Mouse (Mus musculus): ENCODE data around the gene Bicral. TPM values are rescaled to one million over a fixed set of nuclear protein-coding genes. Genes with fewer than 3 reads are reported as not detected.
"Not testable (repeated sequence)": the region's sequence is repeated elsewhere in the genome, so short reads cannot be mapped to it uniquely, and the experiment has no call there.

The Bicral gene
- polyA plus RNA-seq, 1 experiment from 2014 or later: 4.1 TPM

GRCm38 (mm10) chr17:46854096-46854495, 4.2 kb downstream of the Bicral start:
- no peak for ATAC-seq (replicated peaks; ENCODE audit: insufficient number of reproducible peaks, low FRiP score, low TSS enrichment)
- 70% methylated on average over 7 of the region's 7 CpGs for WGBS (ENCODE audit: insufficient replicate concordance)
- H3K9me3 ChIP-seq (replicated peaks; ENCODE audit: control insufficient read depth, low read length): no peaks in the 10 kb centered on the region
- no peaks in the 10 kb centered on the region for H3K36me3 ChIP-seq (ENCODE audit: control insufficient read depth, insufficient read depth, low read length)
- no peaks in the 10 kb centered on the region for H3K27me3 ChIP-seq (ENCODE audit: control insufficient read depth, insufficient read depth, low read length)
- H3K9ac ChIP-seq (ENCODE audit: low read depth, low read length): peak overlapping the region; percentile 56; the same call in 1 of the 2 replicates
- peak overlapping the region; percentile 100 for H3K27ac ChIP-seq (ENCODE audit: low read depth, low read length)
- H3K4me2 ChIP-seq: peak overlapping the region; percentile 64
- H3K4me3 ChIP-seq (ENCODE audit: low read depth, low read length): no peak overlapping the region
- H3K4me1 ChIP-seq (ENCODE audit: control insufficient read depth, insufficient read depth, low read length): peaks cover 31% of the 10 kb centered on the region

- Histone ChIP-seq H3K4me1 (ENCODE audit: control insufficient read depth, insufficient read depth, low read length) (peaks cover 31% of the 10 kb centered on the region), H3K4me2 (no peak overlapping the region), H3K27ac (ENCODE audit: low read depth, low read length) (no peak overlapping the region), H3K4me3 (ENCODE audit: low read depth, low read length) (no peak overlapping the region), H3K9ac (ENCODE audit: low read depth, low read length) (no peak overlapping the region), H3K36me3 (ENCODE audit: control insufficient read depth, insufficient read depth, low read length) (no peaks in the 10 kb centered on the region), H3K27me3 (ENCODE audit: control insufficient read depth, insufficient read depth, low read length) (no peaks in the 10 kb centered on the region), H3K9me3 (replicated peaks; ENCODE audit: control insufficient read depth, low read length) (no peaks in the 10 kb centered on the region)
- ATAC-seq (replicated peaks; ENCODE audit: insufficient number of reproducible peaks, low FRiP score, low TSS enrichment): no peak
- 43% methylated on average over 6 of the region's 6 CpGs for WGBS (ENCODE audit: insufficient replicate concordance)
Observed at GRCm38 (mm10) chr17:46853281-46853680, 5.0 kb downstream of the Bicral start.

GRCm38 (mm10) chr17:46852725-46853124, 5.6 kb downstream of the Bicral start:
- Histone ChIP-seq H3K9me3 (replicated peaks; ENCODE audit: control insufficient read depth, low read length) (no peaks in the 10 kb centered on the region), H3K4me1 (ENCODE audit: control insufficient read depth, insufficient read depth, low read length) (peaks cover 31% of the 10 kb centered on the region), H3K4me3 (ENCODE audit: low read depth, low read length) (no peak overlapping the region), H3K9ac (ENCODE audit: low read depth, low read length) (no peak overlapping the region), H3K27ac (ENCODE audit: low read depth, low read length) (no peak overlapping the region), H3K4me2 (no peak overlapping the region), H3K27me3 (ENCODE audit: control insufficient read depth, insufficient read depth, low read length) (no peaks in the 10 kb centered on the region), H3K36me3 (ENCODE audit: control insufficient read depth, insufficient read depth, low read length) (no peaks in the 10 kb centered on the region)
- 34% methylated on average over 6 of the region's 6 CpGs for WGBS (ENCODE audit: insufficient replicate concordance)
- ATAC-seq (replicated peaks; ENCODE audit: insufficient number of reproducible peaks, low FRiP score, low TSS enrichment): no peak

- H3K9me3 ChIP-seq (replicated peaks; ENCODE audit: control insufficient read depth, low read length): no peaks in the 10 kb centered on the region
- H3K36me3 ChIP-seq (ENCODE audit: control insufficient read depth, insufficient read depth, low read length): no peaks in the 10 kb centered on the region
- ATAC-seq (replicated peaks; ENCODE audit: insufficient number of reproducible peaks, low FRiP score, low TSS enrichment): no peak
- no peak overlapping the region for H3K4me2 ChIP-seq
- WGBS (ENCODE audit: insufficient replicate concordance): 95% methylated on average over 7 of the region's 7 CpGs
- H3K27ac ChIP-seq (ENCODE audit: low read depth, low read length): no peak overlapping the region
- H3K9ac ChIP-seq (ENCODE audit: low read depth, low read length): no peak overlapping the region
- H3K27me3 ChIP-seq (ENCODE audit: control insufficient read depth, insufficient read depth, low read length): no peaks in the 10 kb centered on the region
- H3K4me1 ChIP-seq (ENCODE audit: control insufficient read depth, insufficient read depth, low read length): peaks cover 5% of the 10 kb centered on the region; the same call in 1 of the 2 replicates
- H3K4me3 ChIP-seq (ENCODE audit: low read depth, low read length): no peak overlapping the region
Observed at GRCm38 (mm10) chr17:46847206-46847605, 11.1 kb downstream of the Bicral start.

GRCm38 (mm10) chr17:46846573-46846972, 11.7 kb downstream of the Bicral start:
- not testable (repeated sequence) for ATAC-seq (replicated peaks; ENCODE audit: insufficient number of reproducible peaks, low FRiP score, low TSS enrichment); H3K4me2 ChIP-seq; H3K4me1 ChIP-seq (ENCODE audit: control insufficient read depth, insufficient read depth, low read length); H3K9ac ChIP-seq (ENCODE audit: low read depth, low read length); H3K36me3 ChIP-seq (ENCODE audit: control insufficient read depth, insufficient read depth, low read length); H3K4me3 ChIP-seq (ENCODE audit: low read depth, low read length); H3K27ac ChIP-seq (ENCODE audit: low read depth, low read length); H3K27me3 ChIP-seq (ENCODE audit: control insufficient read depth, insufficient read depth, low read length); H3K9me3 ChIP-seq (replicated peaks; ENCODE audit: control insufficient read depth, low read length)
- 93% methylated on average over 18 of the region's 18 CpGs for WGBS (ENCODE audit: insufficient replicate concordance)

- Histone ChIP-seq H3K27ac (ENCODE audit: low read depth, low read length) (no peak overlapping the region), H3K9ac (ENCODE audit: low read depth, low read length) (no peak overlapping the region), H3K4me3 (ENCODE audit: low read depth, low read length) (no peak overlapping the region), H3K27me3 (ENCODE audit: control insufficient read depth, insufficient read depth, low read length) (no peaks in the 10 kb centered on the region), H3K4me2 (no peak overlapping the region), H3K36me3 (ENCODE audit: control insufficient read depth, insufficient read depth, low read length) (no peaks in the 10 kb centered on the region), H3K4me1 (ENCODE audit: control insufficient read depth, insufficient read depth, low read length) (peaks cover 5% of the 10 kb centered on the region; the same call in 1 of the 2 replicates), H3K9me3 (replicated peaks; ENCODE audit: control insufficient read depth, low read length) (no peaks in the 10 kb centered on the region)
- WGBS (ENCODE audit: insufficient replicate concordance): 70% methylated on average over 12 of the region's 12 CpGs
- ATAC-seq (replicated peaks; ENCODE audit: insufficient number of reproducible peaks, low FRiP score, low TSS enrichment): no peak
Observed at GRCm38 (mm10) chr17:46845262-46845661, 13.0 kb downstream of the Bicral start.

GRCm38 (mm10) chr17:46844811-46845210, 13.5 kb downstream of the Bicral start:
- WGBS (ENCODE audit: insufficient replicate concordance): 51% methylated on average over 10 of the region's 10 CpGs
- H3K27me3 ChIP-seq (ENCODE audit: control insufficient read depth, insufficient read depth, low read length): no peaks in the 10 kb centered on the region
- H3K36me3 ChIP-seq (ENCODE audit: control insufficient read depth, insufficient read depth, low read length): no peaks in the 10 kb centered on the region
- H3K9me3 ChIP-seq (replicated peaks; ENCODE audit: control insufficient read depth, low read length): no peaks in the 10 kb centered on the region
- H3K9ac ChIP-seq (ENCODE audit: low read depth, low read length): no peak overlapping the region
- no peak overlapping the region for H3K4me2 ChIP-seq
- H3K27ac ChIP-seq (ENCODE audit: low read depth, low read length): no peak overlapping the region
- peaks cover 5% of the 10 kb centered on the region; the same call in 1 of the 2 replicates for H3K4me1 ChIP-seq (ENCODE audit: control insufficient read depth, insufficient read depth, low read length)
- no peak for ATAC-seq (replicated peaks; ENCODE audit: insufficient number of reproducible peaks, low FRiP score, low TSS enrichment)
- H3K4me3 ChIP-seq (ENCODE audit: low read depth, low read length): no peak overlapping the region

- no peak overlapping the region for H3K27ac ChIP-seq (ENCODE audit: low read depth, low read length)
- H3K4me3 ChIP-seq (ENCODE audit: low read depth, low read length): no peak overlapping the region
- no peak for ATAC-seq (replicated peaks; ENCODE audit: insufficient number of reproducible peaks, low FRiP score, low TSS enrichment)
- no peaks in the 10 kb centered on the region for H3K9me3 ChIP-seq (replicated peaks; ENCODE audit: control insufficient read depth, low read length)
- no peak overlapping the region for H3K9ac ChIP-seq (ENCODE audit: low read depth, low read length)
- H3K27me3 ChIP-seq (ENCODE audit: control insufficient read depth, insufficient read depth, low read length): no peaks in the 10 kb centered on the region
- no peaks in the 10 kb centered on the region for H3K36me3 ChIP-seq (ENCODE audit: control insufficient read depth, insufficient read depth, low read length)
- WGBS (ENCODE audit: insufficient replicate concordance): 78% methylated on average over 7 of the region's 7 CpGs
- no peak overlapping the region for H3K4me2 ChIP-seq
- H3K4me1 ChIP-seq (ENCODE audit: control insufficient read depth, insufficient read depth, low read length): peaks cover 5% of the 10 kb centered on the region; the same call in 1 of the 2 replicates
Observed at GRCm38 (mm10) chr17:46843716-46844115, 14.6 kb downstream of the Bicral start.

- no peak for ATAC-seq (replicated peaks; ENCODE audit: insufficient number of reproducible peaks, low FRiP score, low TSS enrichment)
- 77% methylated on average over 2 of the region's 2 CpGs for WGBS (ENCODE audit: insufficient replicate concordance)
Observed at GRCm38 (mm10) chr17:46843022-46843421, 15.3 kb downstream of the Bicral start.

More at GRCm38 (mm10) chr17:46843022-46843421, 15.3 kb downstream of the Bicral start:
- H3K4me2 ChIP-seq: no peak overlapping the region
- H3K36me3 ChIP-seq (ENCODE audit: control insufficient read depth, insufficient read depth, low read length): no peaks in the 10 kb centered on the region
- H3K27me3 ChIP-seq (ENCODE audit: control insufficient read depth, insufficient read depth, low read length): no peaks in the 10 kb centered on the region
- no peak overlapping the region for H3K9ac ChIP-seq (ENCODE audit: low read depth, low read length)
- no peak overlapping the region for H3K27ac ChIP-seq (ENCODE audit: low read depth, low read length)
- H3K4me1 ChIP-seq (ENCODE audit: control insufficient read depth, insufficient read depth, low read length): peaks cover 5% of the 10 kb centered on the region; the same call in 1 of the 2 replicates
- no peak overlapping the region for H3K4me3 ChIP-seq (ENCODE audit: low read depth, low read length)
- H3K9me3 ChIP-seq (replicated peaks; ENCODE audit: control insufficient read depth, low read length): no peaks in the 10 kb centered on the region
